Mouse (Mus musculus) kidney, adult 9 months (tissue): ENCODE results near the gene Ccnt1.
A peak's percentile ranks its signal among the peaks of the same experiment; 100 is the strongest.

Experiments
- DNase-seq: peaks from one replicate; pipeline ENCODE4 v3.0.0; 2022

Ccnt1 gene

DNA sequence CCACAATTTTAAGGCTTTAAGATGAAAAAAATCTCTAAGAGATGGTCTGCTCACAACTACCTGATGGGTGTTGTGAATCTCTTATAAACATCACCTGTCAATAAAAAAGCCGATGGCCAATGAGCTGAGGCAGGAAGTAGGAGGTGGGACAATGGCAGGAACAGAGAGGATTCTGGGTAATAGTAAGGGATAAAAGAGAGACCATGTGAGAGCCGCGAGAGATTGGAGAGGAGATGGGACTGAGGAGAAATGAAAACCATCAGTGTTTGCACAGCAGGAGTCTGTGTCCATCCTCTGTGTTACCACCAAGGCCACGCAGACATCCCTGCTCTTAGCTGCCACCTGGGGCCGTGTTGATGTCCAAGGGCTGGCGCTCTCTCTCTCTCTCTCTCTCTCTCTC, 63.4 kb downstream of the Ccnt1 start:
- DNase-seq = no peak

- DNase-seq = peak; percentile 31
Observed at GRCm38 (mm10) chr15:98506253-98506957, 64.3 kb downstream of the Ccnt1 start.

DNA sequence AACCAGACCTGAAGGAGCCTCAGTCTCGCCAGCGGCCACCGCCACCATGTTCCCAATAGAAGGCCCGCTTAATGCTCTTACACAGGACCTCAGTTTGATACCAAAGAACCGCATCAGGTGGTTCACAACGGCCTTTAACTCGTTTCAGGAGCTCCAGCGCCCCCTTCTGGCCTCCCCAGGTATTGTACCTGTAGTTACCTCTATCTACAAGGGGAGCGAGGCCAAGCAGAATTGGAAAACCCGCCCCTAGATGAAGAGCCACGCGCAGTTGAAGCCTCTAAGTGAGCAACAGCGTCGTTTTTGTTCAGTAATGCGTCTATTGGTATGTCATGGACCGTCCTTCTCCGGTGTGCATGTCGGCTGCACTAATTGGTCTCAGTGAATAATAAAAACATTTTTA, 66.2 kb downstream of the Ccnt1 start:
- peak; percentile 66 for DNase-seq

- DNase-seq = no peak
Observed at GRCm38 (mm10) chr15:98503317-98503716, 67.4 kb downstream of the Ccnt1 start.

DNA sequence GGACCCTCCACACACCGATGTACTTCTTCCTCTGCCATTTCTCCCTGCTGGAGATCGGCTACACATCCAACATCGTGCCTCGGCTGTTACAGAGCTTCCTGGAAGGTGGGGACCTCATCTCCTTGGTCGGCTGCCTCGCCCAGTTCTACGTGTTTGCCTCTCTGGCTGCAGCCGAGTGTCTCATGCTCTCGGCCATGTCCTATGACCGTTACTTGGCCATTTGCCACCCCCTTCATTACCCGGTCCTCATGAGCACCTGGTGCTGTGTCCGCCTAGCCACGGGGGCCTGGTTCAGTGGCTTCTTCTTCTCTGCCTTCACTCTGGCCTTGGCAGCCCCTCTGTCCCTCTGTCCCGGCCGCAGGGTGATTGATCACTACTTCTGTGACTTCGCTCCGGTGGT, 73.1 kb downstream of the Ccnt1 start:
- DNase-seq = no peak

GRCm38 (mm10) chr15:98492102-98492501, 78.6 kb downstream of the Ccnt1 start, which contains the start of gene Olfr279:
Olfr279 (plus strand) TSS chr15:98492402.
- no peak for DNase-seq

DNA sequence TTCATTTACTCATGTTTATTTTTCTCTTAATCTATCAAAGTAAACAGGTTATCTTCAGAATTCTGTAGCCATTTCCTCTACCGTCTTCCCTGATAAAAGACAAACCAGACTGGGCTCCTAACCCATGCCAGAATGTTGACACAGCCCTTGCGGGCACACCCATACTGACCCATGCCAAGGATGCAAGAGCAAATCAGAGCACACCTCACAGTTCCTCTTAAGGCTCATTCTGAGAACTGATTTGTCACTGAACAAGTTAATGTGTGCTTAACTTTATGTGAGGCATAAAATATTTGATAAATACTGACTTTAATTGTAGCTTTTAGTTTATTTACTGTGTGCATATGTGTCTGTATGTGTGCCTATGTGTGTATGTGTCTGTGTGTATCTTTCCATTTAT, 79.4 kb downstream of the Ccnt1 start:
- no peak for DNase-seq
